Mouse (Mus musculus) hindbrain, embryonic 16.5 days (tissue): ENCODE measurements at regions not wholly inside any gene's neighbourhood (a gene's known extent, or its start where the extent isn't known, plus 50 kb on each side); places are given as distances from the start of the nearest gene placed in this dataset.

Experiments used
- ATAC-seq: fragments of 200-750 bp; cut with Nextera tagmentation; 2 replicates; pipeline ENCODE4 v1.8.0; 2017; ENCODE audit warnings: moderate TSS enrichment, moderate library complexity
- H3K27ac ChIP-seq: fragments of 300-500 bp; sonication (generic); 2 replicates; pipeline ENCODE4 v1.5.1; 2014; ENCODE audit warnings: low read depth, mild to moderate bottlenecking, control low read depth, low read length, moderate library complexity
- H3K27me3 ChIP-seq: fragments of 300-500 bp; sonication (generic); replicated peaks from 2 replicates; pipeline ENCODE4 v1.6.1; 2014; ENCODE audit warnings: low read length; ENCODE audit not compliant: control insufficient read depth, insufficient read depth
- H3K36me3 ChIP-seq: fragments of 300-500 bp; sonication (generic); 2 replicates; pipeline ENCODE4 v1.6.1; 2014; ENCODE audit warnings: mild to moderate bottlenecking, low read length, moderate library complexity, mixed read lengths; ENCODE audit not compliant: control insufficient read depth, insufficient read depth
- H3K4me1 ChIP-seq: fragments of 300-500 bp; sonication (generic); 2 replicates; pipeline ENCODE4 v1.6.1; 2014; ENCODE audit warnings: low read depth, low read length; ENCODE audit not compliant: control insufficient read depth, insufficient read depth
- H3K4me2 ChIP-seq: fragments of 300-500 bp; sonication (generic); 2 replicates; pipeline ENCODE4 v1.6.1; 2014; ENCODE audit warnings: mild to moderate bottlenecking, low read length, control low read depth, moderate library complexity
- H3K4me3 ChIP-seq: fragments of 300-500 bp; sonication (generic); 2 replicates; pipeline ENCODE4 v1.5.1; 2014; ENCODE audit warnings: mild to moderate bottlenecking, low read length, control low read depth, moderate library complexity
- H3K9ac ChIP-seq: fragments of 300-500 bp; sonication (generic); 2 replicates; pipeline ENCODE4 v1.6.1; 2014; ENCODE audit warnings: low read depth, mild to moderate bottlenecking, control low read depth, low read length, moderate library complexity
- H3K9me3 ChIP-seq: fragments of 300-500 bp; sonication (generic); 2 replicates; pipeline ENCODE4 v1.6.1; 2014; ENCODE audit warnings: mild to moderate bottlenecking, low read length, moderate library complexity; ENCODE audit not compliant: control insufficient read depth
- WGBS: fragments of 180-500 bp; shearing (Covaris S2); extraction: QIAGEN DNeasy Blood & Tissue Kit; methylation state at CpG from one replicate; pipeline ENCODE4 v1.1.7; 2014; 5-methylcytosine and 5-hydroxymethylcytosine counted together

DNA sequence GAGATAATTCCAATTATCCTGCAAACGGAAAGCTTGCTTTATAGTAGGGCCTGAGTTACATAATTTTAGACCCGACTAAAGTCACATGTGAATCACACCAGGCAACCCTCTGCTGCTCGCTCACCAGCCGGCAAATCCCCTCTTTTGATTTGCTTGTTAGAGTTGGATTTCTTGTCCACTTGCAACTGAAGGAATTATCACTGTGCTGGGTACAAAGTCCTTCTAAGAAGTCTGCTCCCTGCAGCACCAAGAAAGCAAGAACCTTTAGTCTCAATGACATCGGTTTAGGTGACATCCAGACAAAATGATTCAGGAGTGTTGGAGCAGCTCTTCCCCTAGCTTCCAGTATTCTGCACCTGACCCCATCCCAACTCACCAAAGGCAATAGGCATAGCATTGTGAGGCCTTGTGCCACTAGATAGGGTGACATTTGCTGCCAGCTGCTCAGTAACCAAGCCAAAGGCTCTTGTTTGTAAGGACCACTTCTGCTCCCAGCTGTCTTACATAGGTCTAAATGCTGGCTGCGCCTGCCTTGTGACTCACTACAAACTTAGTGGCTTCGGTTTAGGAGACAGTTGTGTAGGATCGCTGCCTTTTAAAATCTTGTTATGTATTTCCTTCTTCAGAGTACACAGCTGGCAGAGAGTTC, 189.5 kb upstream of the Rreb1 start:
- no peaks in the 10 kb centered on the region for H3K27me3 ChIP-seq
- 89% methylated on average over 8 of the region's 8 CpGs for WGBS
- H3K4me3 ChIP-seq, result no peak overlapping the region
- H3K9me3 ChIP-seq, result no peaks in the 10 kb centered on the region
- no peak overlapping the region for H3K4me2 ChIP-seq
- H3K4me1 ChIP-seq, result no peaks in the 10 kb centered on the region
- H3K27ac ChIP-seq, result no peak overlapping the region
- H3K9ac ChIP-seq, result no peak overlapping the region
- no peaks in the 10 kb centered on the region for H3K36me3 ChIP-seq
- ATAC-seq, result no peak

GRCm38 (mm10) chr13:37592149-37592548, 186.1 kb upstream of the Rreb1 start:
- WGBS, result 80% methylated on average over 5 of the region's 5 CpGs
- Histone ChIP-seq H3K27me3 (no peaks in the 10 kb centered on the region), H3K9ac (no peak overlapping the region), H3K4me2 (no peak overlapping the region), H3K36me3 (no peaks in the 10 kb centered on the region), H3K4me3 (no peak overlapping the region), H3K9me3 (no peaks in the 10 kb centered on the region), H3K4me1 (no peaks in the 10 kb centered on the region), H3K27ac (no peak overlapping the region)
- ATAC-seq, result no peak

DNA sequence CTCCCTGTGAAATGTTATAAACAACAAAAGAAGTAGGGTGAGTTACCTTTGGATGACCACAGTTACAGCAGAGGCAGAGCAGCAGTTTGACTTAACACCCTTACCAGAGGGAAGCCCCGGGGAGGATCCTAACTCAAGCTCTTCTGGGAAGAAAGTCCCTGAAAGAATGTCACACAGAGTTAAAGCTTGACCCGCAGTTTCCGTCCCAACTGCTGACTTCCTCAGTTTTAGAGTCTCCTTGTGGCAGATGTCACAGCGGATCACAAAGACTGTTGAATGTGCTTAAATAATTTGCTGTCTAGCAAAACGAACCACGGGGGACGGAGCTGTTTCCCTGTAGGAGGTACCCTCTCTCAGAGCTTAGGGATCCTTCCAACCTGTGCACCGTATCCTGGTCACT, 183.0 kb upstream of the Rreb1 start:
- Histone ChIP-seq H3K9me3 (no peaks in the 10 kb centered on the region), H3K36me3 (no peaks in the 10 kb centered on the region), H3K9ac (no peak overlapping the region), H3K4me3 (no peak overlapping the region), H3K27ac (no peak overlapping the region), H3K4me1 (no peaks in the 10 kb centered on the region), H3K4me2 (no peak overlapping the region), H3K27me3 (no peaks in the 10 kb centered on the region)
- 45% methylated on average over 8 of the region's 8 CpGs for WGBS
- no peak for ATAC-seq

- H3K4me2 ChIP-seq, result no peak overlapping the region
- no peak for ATAC-seq
- no peak overlapping the region for H3K4me3 ChIP-seq
- no peaks in the 10 kb centered on the region for H3K27me3 ChIP-seq
- WGBS, result 83% methylated on average over 8 of the region's 8 CpGs
- H3K9ac ChIP-seq, result no peak overlapping the region
- H3K36me3 ChIP-seq, result no peaks in the 10 kb centered on the region
- H3K9me3 ChIP-seq, result no peaks in the 10 kb centered on the region
- no peaks in the 10 kb centered on the region for H3K4me1 ChIP-seq
- H3K27ac ChIP-seq, result no peak overlapping the region
Observed at GRCm38 (mm10) chr13:37597575-37597974, 180.6 kb upstream of the Rreb1 start.

DNA sequence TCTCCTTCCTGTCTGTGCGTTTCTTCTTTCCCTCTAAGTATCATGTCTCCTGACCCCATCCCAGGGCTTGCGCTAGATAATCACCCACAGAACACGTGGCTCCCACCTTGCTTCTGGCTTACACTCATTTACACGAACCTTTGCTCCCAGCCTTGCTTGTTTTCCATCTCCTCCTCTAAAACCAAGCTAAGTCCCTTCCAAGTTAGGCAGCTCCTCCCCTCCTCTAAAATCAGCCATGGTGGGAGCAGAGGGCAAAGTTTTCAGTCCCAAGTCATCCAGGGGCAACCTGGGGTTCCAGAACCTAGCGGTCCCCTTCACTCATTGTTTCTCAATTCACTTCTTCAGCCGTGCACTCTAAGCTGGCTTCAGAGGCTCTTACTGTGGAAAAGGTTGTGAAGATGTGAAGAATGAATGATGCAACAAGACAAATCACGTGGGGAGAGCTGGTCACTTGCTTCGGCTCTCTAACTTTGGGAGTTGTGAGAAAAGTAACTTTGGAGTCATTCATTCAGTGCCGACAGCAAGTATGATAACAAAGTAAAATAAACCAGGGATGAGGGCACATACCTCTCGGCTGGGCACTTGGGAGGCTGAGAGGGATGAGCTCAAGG, 179.9 kb upstream of the Rreb1 start:
- no peaks in the 10 kb centered on the region for H3K36me3 ChIP-seq
- 86% methylated on average over 10 of the region's 10 CpGs for WGBS

GRCm38 (mm10) chr13:37599679-37600078, 178.5 kb upstream of the Rreb1 start:
- no peaks in the 10 kb centered on the region for H3K27me3 ChIP-seq
- H3K4me2 ChIP-seq, result no peak overlapping the region
- H3K4me3 ChIP-seq, result no peak overlapping the region
- H3K36me3 ChIP-seq, result no peaks in the 10 kb centered on the region
- 91% methylated on average over 1 of the region's 1 CpGs for WGBS
- no peak overlapping the region for H3K27ac ChIP-seq
- no peak overlapping the region for H3K9ac ChIP-seq
- no peaks in the 10 kb centered on the region for H3K4me1 ChIP-seq
- ATAC-seq, result no peak
- no peaks in the 10 kb centered on the region for H3K9me3 ChIP-seq

More for the DNA sequence above, 179.9 kb upstream of the Rreb1 start:
- H3K4me1 ChIP-seq, result no peaks in the 10 kb centered on the region
- no peak overlapping the region for H3K9ac ChIP-seq
- H3K4me3 ChIP-seq, result no peak overlapping the region
- no peak for ATAC-seq
- H3K4me2 ChIP-seq, result no peak overlapping the region
- no peaks in the 10 kb centered on the region for H3K9me3 ChIP-seq
- H3K27ac ChIP-seq, result no peak overlapping the region
- no peaks in the 10 kb centered on the region for H3K27me3 ChIP-seq

DNA sequence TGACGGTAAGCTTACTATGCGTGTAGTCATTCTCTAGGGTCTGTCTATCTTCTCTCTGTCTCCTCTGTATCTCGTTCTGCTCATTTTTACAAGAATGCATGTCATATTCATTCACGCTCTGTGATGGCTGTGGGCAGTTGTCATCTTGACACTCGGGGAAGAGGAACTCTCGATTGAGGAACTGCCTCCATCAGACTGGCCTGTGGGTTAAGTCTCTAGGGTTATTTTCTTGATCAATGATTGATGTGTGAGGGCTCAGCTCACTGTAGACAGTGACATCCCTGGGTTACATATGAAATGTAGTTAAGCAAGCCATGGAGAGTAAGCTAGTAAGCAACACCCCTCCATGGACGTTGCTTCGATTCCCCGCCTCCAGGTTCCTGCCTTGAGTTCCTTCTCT, 178.0 kb upstream of the Rreb1 start:
- no peaks in the 10 kb centered on the region for H3K27me3 ChIP-seq
- no peak for ATAC-seq

GRCm38 (mm10) chr13:37601068-37601467, 177.1 kb upstream of the Rreb1 start:
- Histone ChIP-seq H3K4me3 (no peak overlapping the region), H3K27me3 (no peaks in the 10 kb centered on the region), H3K36me3 (no peaks in the 10 kb centered on the region), H3K4me2 (no peak overlapping the region), H3K4me1 (no peaks in the 10 kb centered on the region), H3K9me3 (no peaks in the 10 kb centered on the region), H3K9ac (no peak overlapping the region), H3K27ac (no peak overlapping the region)
- ATAC-seq, result no peak
- WGBS, result 71% methylated on average over 7 of the region's 7 CpGs

More for the DNA sequence above, 178.0 kb upstream of the Rreb1 start:
- no peaks in the 10 kb centered on the region for H3K4me1 ChIP-seq
- no peak overlapping the region for H3K4me2 ChIP-seq
- H3K27ac ChIP-seq, result no peak overlapping the region
- no peaks in the 10 kb centered on the region for H3K36me3 ChIP-seq
- no peaks in the 10 kb centered on the region for H3K9me3 ChIP-seq
- no peak overlapping the region for H3K9ac ChIP-seq
- WGBS, result 89% methylated on average over 9 of the region's 9 CpGs
- no peak overlapping the region for H3K4me3 ChIP-seq

- no peak for ATAC-seq
- Histone ChIP-seq H3K4me2 (no peak overlapping the region), H3K9ac (no peak overlapping the region), H3K9me3 (no peaks in the 10 kb centered on the region), H3K4me1 (no peaks in the 10 kb centered on the region), H3K4me3 (no peak overlapping the region), H3K36me3 (no peaks in the 10 kb centered on the region), H3K27ac (no peak overlapping the region), H3K27me3 (no peaks in the 10 kb centered on the region)
- WGBS, result 47% methylated on average over 4 of the region's 4 CpGs
Observed at GRCm38 (mm10) chr13:37602256-37602655, 175.9 kb upstream of the Rreb1 start.
